Mouse (Mus musculus) heart, adult 8-10 months (tissue): ENCODE data around the gene Hoxa1. TPM values are rescaled to one million over a fixed set of nuclear protein-coding genes. Genes with fewer than 3 reads are reported as not detected.

ENCODE experiments used
- total RNA-seq, 4 experiments: library from RNA; stranded (reverse); gene quantifications; 2 replicates each; pipeline ENCODE4 v1.2.4; 2022

Hoxa1 gene
- total RNA-seq, 4 experiments from 2014 or later: 0.16 to 0.19 TPM; not detected in 2

Other genes starting within 250 kb of the Hoxa1 start
- gene Skap2, start 145.8 kb downstream of the Hoxa1 start, total RNA-seq: 10 to 100 TPM in 3 of 4 experiments, 1 to 10 TPM in 1; 8.8 to 12.2 (median 11.0) TPM
- under 1 TPM in 3 of 4 experiments, not detected in 1; 0.20 to 0.34 (median 0.22) TPM for gene Hoxa2, start 6.5 kb upstream of the Hoxa1 start, total RNA-seq
- under 1 TPM in 1 of 4 experiments, not detected in 3; 0.06 TPM for gene 5730596B20Rik, start 19.2 kb upstream of the Hoxa1 start, total RNA-seq
- gene Hoxa4, start 33.4 kb upstream of the Hoxa1 start, total RNA-seq: under 1 TPM; 0.31 to 0.49 (median 0.38) TPM
- gene Hoxa5, start 46.3 kb upstream of the Hoxa1 start, total RNA-seq: under 1 TPM; 0.41 to 0.69 (median 0.57) TPM
- gene Hoxa6, start 50.4 kb upstream of the Hoxa1 start, total RNA-seq: not detected
- under 1 TPM; 0.16 to 0.89 (median 0.31) TPM for gene Hoxa3, start 55.0 kb upstream of the Hoxa1 start, total RNA-seq
- under 1 TPM in 1 of 4 experiments, not detected in 3; 0.54 TPM for gene Gm28308, start 55.0 kb upstream of the Hoxa1 start, total RNA-seq
- gene Hoxa7, start 63.5 kb upstream of the Hoxa1 start, total RNA-seq: under 1 TPM in 3 of 4 experiments, not detected in 1; 0.19 to 0.55 (median 0.31) TPM
- gene Hoxa9, start 72.8 kb upstream of the Hoxa1 start, total RNA-seq: not detected
- gene Hoxa10, start 82.5 kb upstream of the Hoxa1 start, total RNA-seq: not detected
- gene Hoxa11, start 87.5 kb upstream of the Hoxa1 start, total RNA-seq: not detected
- gene Hoxa13, start 102.6 kb upstream of the Hoxa1 start, total RNA-seq: not detected
- not detected for gene Evx1, start 155.2 kb upstream of the Hoxa1 start, total RNA-seq